Mouse (Mus musculus) ES-E14 (cell line): Measurements from ENCODE around the gene Cdc14a.

Experiments used
- CHD2 ChIP-seq: IDR thresholded peaks from 2 replicates; pipeline ENCODE4 v1.6.1; 2014; ENCODE audit warnings: mild to moderate bottlenecking, low read depth, low read length, inconsistent platforms
- HCFC1 ChIP-seq: IDR thresholded peaks from 2 replicates; pipeline ENCODE4 v1.6.1; 2012; ENCODE audit warnings: low read length, inconsistent platforms, borderline replicate concordance; ENCODE audit not compliant: insufficient read depth
- MAFK ChIP-seq: IDR thresholded peaks from 2 replicates; pipeline ENCODE4 v1.6.1; 2014; ENCODE audit warnings: mild to moderate bottlenecking, low read depth, low read length, inconsistent platforms; ENCODE audit not compliant: insufficient read depth
- ZC3H11A ChIP-seq: IDR thresholded peaks from 2 replicates; pipeline ENCODE4 v1.6.1; 2012; ENCODE audit warnings: low read depth, mild to moderate bottlenecking, inconsistent platforms, low read length, borderline replicate concordance
- ZNF384 ChIP-seq: IDR thresholded peaks from 2 replicates; pipeline ENCODE4 v1.6.1; 2012; ENCODE audit warnings: low read depth, low read length, inconsistent platforms

DNA sequence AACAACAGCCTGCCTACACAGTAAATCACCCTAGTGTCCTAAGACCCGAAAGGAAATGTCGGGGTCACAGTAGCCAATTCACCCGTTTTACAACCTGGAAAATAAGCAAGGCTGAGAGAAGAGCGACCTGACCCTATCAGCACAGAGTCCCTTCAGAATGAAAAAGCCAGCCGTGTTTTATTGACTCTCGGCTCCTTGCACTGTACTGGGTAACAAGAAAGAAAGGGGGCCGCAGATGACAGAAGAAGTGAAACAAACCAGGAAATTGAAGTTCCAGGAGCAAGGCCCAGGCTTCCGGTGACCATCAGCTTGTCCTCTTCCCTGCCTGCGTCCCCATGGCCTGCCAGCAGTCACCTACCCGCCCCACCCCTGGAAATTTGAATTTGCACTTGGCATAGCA is 32.4 kb downstream of the Cdc14a start:
- no peak for TF ChIP-seq ZC3H11A
- no peak for TF ChIP-seq MAFK
- no peak for TF ChIP-seq ZNF384
- TF ChIP-seq HCFC1: no peak
- no peak for TF ChIP-seq CHD2
